Mouse (Mus musculus) embryonic facial prominence, embryonic 15.5 days (tissue): Measurements from ENCODE around the gene Dip2a. TPM values are rescaled to one million over a fixed set of nuclear protein-coding genes. Genes with fewer than 3 reads are reported as not detected.
A peak's percentile ranks its signal among the peaks of the same experiment; 100 is the strongest.

Source experiments
- ATAC-seq: fragments of 200-750 bp; cut with Nextera tagmentation; 2 replicates; pipeline ENCODE4 v1.8.0; 2017; ENCODE audit warnings: low read depth, moderate TSS enrichment; ENCODE audit not compliant: insufficient number of reproducible peaks, low FRiP score, low TSS enrichment
- H3K27ac ChIP-seq: fragments of 300-500 bp; sonication (generic); replicated peaks from 2 replicates; pipeline ENCODE4 v1.5.1; 2015; ENCODE audit warnings: mild to moderate bottlenecking, inconsistent platforms
- H3K27me3 ChIP-seq: fragments of 300-500 bp; sonication (generic); 2 replicates; pipeline ENCODE4 v1.6.1; 2015; ENCODE audit warnings: inconsistent platforms
- H3K36me3 ChIP-seq: fragments of 300-500 bp; sonication (generic); 2 replicates; pipeline ENCODE4 v1.6.1; 2015; ENCODE audit warnings: mild to moderate bottlenecking, inconsistent platforms
- H3K4me1 ChIP-seq: fragments of 300-500 bp; sonication (generic); 2 replicates; pipeline ENCODE4 v1.6.1; 2015; ENCODE audit warnings: inconsistent platforms
- H3K4me2 ChIP-seq: fragments of 300-500 bp; sonication (generic); replicated peaks from 2 replicates; pipeline ENCODE4 v1.6.1; 2015; ENCODE audit warnings: mild to moderate bottlenecking, inconsistent platforms
- H3K4me3 ChIP-seq: fragments of 300-500 bp; sonication (generic); replicated peaks from 2 replicates; pipeline ENCODE4 v1.5.1; 2015; ENCODE audit warnings: mild to moderate bottlenecking, inconsistent platforms
- H3K9ac ChIP-seq: fragments of 300-500 bp; sonication (generic); 2 replicates; pipeline ENCODE4 v1.6.1; 2015; ENCODE audit warnings: inconsistent platforms
- H3K9me3 ChIP-seq: fragments of 300-500 bp; sonication (generic); replicated peaks from 2 replicates; pipeline ENCODE4 v1.6.1; 2016; ENCODE audit warnings: inconsistent platforms
- WGBS: fragments of 180-500 bp; shearing (Covaris S2); methylation state at CpG from one replicate; pipeline ENCODE4 v1.1.7; 2015; 5-methylcytosine and 5-hydroxymethylcytosine counted together
- polyA plus RNA-seq: library from polyadenylated mRNA; unstranded; fragments of >200 nt; fragmentation: Nextera tagmentation; extraction: Ambion mirVana; gene quantifications from 2 replicates; pipeline ENCODE4 v1.2.1, GENCODE M21; 2015

The Dip2a gene
- polyA plus RNA-seq, 1 experiment from 2014 or later: 13.5 TPM

DNA sequence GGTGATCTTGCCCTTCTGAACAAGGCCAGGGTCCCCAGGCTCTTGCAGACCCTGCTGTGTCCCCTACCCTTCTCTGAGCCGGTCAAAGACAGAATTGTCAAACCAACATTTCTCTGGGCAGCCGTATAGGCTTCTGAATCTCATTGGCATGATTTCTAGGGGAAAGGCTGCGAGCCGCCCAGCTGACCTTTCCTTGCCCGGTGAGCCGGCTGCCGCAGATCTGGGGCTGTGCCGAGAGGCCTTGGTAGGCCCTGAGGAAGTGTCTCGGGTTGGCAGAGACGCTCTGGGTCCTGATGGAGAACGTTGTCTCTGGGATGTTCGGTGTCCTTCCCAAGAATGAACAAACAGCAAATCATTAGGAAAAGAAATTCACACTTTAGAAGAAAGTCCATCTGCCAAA, 8.9 kb upstream of the Dip2a start:
- WGBS: 96% methylated on average over 12 of the region's 12 CpGs
- H3K4me2 ChIP-seq: no peak overlapping the region
- no peaks in the 10 kb centered on the region for H3K9me3 ChIP-seq
- H3K4me3 ChIP-seq: no peak overlapping the region
- H3K4me1 ChIP-seq: no peaks in the 10 kb centered on the region
- no peak overlapping the region for H3K9ac ChIP-seq
- H3K36me3 ChIP-seq: peaks cover 74% of the 10 kb centered on the region
- no peaks in the 10 kb centered on the region for H3K27me3 ChIP-seq
- no peak for ATAC-seq
- H3K27ac ChIP-seq: no peak overlapping the region

DNA sequence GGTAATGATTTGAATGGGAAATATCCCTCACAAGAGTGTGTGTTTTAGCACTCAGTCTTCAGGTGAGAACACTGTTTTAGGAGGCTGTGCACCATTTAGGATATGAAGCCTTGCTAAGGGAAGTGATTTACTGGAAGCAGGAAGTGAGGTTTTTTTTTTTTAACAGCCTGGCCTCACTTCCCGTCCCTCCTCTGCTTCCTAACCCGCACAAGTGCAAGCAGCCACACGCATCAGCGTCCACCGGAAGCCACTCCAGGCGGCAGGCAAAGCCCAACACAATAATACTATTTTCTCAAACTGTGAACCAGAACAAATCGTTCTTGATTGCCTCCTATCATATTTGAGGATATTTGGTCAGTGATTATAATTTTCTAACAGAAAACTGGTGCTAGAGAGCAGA, 6.9 kb upstream of the Dip2a start:
- Histone ChIP-seq H3K36me3 (peaks cover 62% of the 10 kb centered on the region), H3K4me2 (no peak overlapping the region), H3K9ac (no peak overlapping the region), H3K27ac (no peak overlapping the region), H3K4me3 (no peak overlapping the region), H3K27me3 (no peaks in the 10 kb centered on the region), H3K4me1 (no peaks in the 10 kb centered on the region), H3K9me3 (no peaks in the 10 kb centered on the region)
- WGBS: 76% methylated on average over 7 of the region's 7 CpGs
- no peak for ATAC-seq

DNA sequence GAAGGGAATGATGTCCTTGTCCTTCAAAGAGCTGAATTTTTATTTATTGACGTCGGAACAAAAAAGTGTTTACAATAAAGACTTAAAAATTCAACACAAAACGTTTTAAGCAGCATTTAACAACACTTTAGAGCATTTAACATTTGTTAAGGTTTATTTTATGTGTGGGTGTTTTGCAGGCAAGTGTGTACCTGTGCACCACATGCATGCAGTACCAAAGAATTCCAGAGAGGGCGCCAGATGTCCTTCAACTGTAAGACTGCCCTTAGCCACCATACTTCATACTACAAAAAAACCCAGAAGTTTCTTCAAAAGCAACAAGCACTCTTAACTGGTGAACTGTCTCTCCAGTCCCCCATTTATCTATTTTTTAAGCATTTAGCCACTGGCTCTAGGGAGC, 1.5 kb upstream of the Dip2a start:
- no peak for ATAC-seq
- WGBS: 9% methylated on average over 4 of the region's 4 CpGs
- Histone ChIP-seq H3K4me3 (peak overlapping the region; percentile 89), H3K27ac (no peak overlapping the region), H3K27me3 (no peaks in the 10 kb centered on the region), H3K4me2 (peak overlapping the region; percentile 75), H3K9me3 (no peaks in the 10 kb centered on the region), H3K36me3 (peaks cover 13% of the 10 kb centered on the region; the same call in 1 of the 2 replicates), H3K9ac (no peak overlapping the region), H3K4me1 (peaks cover 25% of the 10 kb centered on the region)

DNA sequence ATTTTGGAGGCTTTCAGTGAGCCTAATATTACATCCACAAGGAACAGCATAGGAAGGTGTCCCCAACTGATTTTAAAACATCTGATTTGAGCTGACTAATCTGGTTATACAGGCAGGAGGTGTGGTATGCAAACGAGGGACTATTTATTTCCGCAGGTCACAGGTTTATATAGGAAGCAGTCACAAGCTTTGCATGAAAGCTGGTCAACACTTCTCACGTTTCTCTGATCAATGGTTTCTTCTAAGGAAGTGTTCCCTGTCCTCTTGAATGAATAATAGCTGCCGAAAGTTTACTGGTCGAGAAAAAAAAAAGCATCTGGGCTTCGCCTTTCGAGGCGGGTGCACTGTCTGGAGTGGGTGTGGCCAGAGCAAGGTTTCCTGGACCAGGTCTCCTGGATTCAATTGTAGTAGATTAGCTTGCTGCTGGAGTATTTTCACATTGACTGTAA, 976 bp upstream of the Dip2a start:
- WGBS: 10% methylated on average over 8 of the region's 8 CpGs
- Histone ChIP-seq H3K9ac (no peak overlapping the region), H3K4me2 (peak overlapping the region; percentile 75), H3K4me1 (peaks cover 25% of the 10 kb centered on the region), H3K9me3 (no peaks in the 10 kb centered on the region), H3K36me3 (peaks cover 9% of the 10 kb centered on the region; the same call in 1 of the 2 replicates), H3K4me3 (peak overlapping the region; percentile 89), H3K27ac (0 out of 2 replicates have a peak overlapping the region, but pooled peaks have one; percentile 36), H3K27me3 (no peaks in the 10 kb centered on the region)
- no peak for ATAC-seq

DNA sequence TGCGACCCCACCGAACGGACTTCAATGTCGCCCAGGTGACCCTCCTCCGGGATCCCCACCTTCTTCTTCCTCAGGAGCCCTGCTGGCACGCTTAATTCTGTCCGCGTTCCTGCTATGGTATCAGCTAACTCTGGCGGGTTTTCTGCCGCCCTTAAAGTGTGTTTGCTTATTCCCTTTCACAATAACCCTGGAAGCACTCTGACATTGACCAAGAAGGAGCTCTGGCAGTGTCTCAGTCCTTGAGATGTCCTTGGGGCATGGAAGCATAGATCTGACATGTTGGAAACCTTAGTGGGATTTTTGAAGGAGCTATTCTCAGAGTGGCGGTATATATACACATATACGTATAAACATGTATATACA, 430 bp upstream of the Dip2a start:
- peaks cover 25% of the 10 kb centered on the region for H3K4me1 ChIP-seq
- H3K9ac ChIP-seq: peak overlapping the region; percentile 42
- no peaks in the 10 kb centered on the region for H3K9me3 ChIP-seq
- WGBS: 3% methylated on average over 12 of the region's 12 CpGs
- H3K4me2 ChIP-seq: peak overlapping the region; percentile 75
- peak overlapping the region; percentile 89 for H3K4me3 ChIP-seq
- ATAC-seq: peak; percentile 12; the same call in 1 of the 2 replicates
- H3K27me3 ChIP-seq: no peaks in the 10 kb centered on the region
- 0 out of 2 replicates have a peak overlapping the region, but pooled peaks have one; percentile 36 for H3K27ac ChIP-seq
- H3K36me3 ChIP-seq: peaks cover 4% of the 10 kb centered on the region; the same call in 1 of the 2 replicates

DNA sequence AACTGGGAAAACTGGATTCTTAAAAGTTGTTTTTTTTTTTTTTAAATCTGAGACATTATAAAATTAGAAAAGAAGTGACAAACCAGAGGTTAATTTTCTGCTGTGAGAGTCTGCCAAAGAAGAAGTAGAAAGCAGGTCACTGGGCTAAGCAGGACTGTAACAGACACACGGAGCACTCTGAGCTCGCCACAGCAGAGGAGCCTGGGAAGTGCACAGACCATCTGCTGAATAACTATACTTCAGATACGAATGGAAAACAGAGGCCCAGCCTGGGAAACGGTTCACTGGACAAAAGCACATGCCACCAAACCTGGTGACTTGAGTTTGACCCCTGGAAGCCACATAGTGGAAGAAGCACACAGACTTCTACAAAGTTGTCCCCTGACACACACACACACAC, 10.7 kb downstream of the Dip2a start:
- no peak overlapping the region for H3K9ac ChIP-seq
- no peaks in the 10 kb centered on the region for H3K27me3 ChIP-seq
- no peak overlapping the region for H3K4me2 ChIP-seq
- WGBS: 35% methylated on average over 4 of the region's 4 CpGs
- H3K27ac ChIP-seq: no peak overlapping the region
- 0 out of 2 replicates have a peak, but pooled peaks cover 4% of the 10 kb centered on the region for H3K36me3 ChIP-seq
- ATAC-seq: no peak
- no peak overlapping the region for H3K4me3 ChIP-seq
- no peaks in the 10 kb centered on the region for H3K9me3 ChIP-seq
- peaks cover 7% of the 10 kb centered on the region; the same call in 1 of the 2 replicates for H3K4me1 ChIP-seq

DNA sequence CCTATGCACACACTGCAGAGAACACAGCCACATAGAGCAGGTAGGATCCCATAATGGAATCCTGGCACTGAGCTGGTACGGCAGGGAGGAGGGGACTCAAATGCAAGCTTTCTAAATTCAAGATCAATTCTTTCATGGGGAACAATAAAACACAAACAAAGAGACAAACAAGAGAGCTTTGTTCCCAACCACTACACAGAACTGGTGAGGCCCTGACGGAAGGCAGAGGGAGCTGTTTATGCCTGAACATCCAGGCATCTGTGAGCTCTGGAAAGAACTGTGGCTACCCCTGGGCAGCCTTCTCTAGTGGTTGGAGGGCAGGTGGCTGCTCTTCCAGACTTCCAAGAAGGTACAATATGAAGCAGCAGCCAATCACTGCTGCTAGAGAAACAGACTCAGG, 13.1 kb downstream of the Dip2a start:
- ATAC-seq: no peak
- H3K36me3 ChIP-seq: no peaks in the 10 kb centered on the region
- H3K4me2 ChIP-seq: no peak overlapping the region
- H3K27ac ChIP-seq: no peak overlapping the region
- 73% methylated on average over 2 of the region's 2 CpGs for WGBS
- no peaks in the 10 kb centered on the region for H3K27me3 ChIP-seq
- no peak overlapping the region for H3K4me3 ChIP-seq
- no peak overlapping the region for H3K9ac ChIP-seq
- H3K4me1 ChIP-seq: peaks cover 11% of the 10 kb centered on the region
- no peaks in the 10 kb centered on the region for H3K9me3 ChIP-seq

DNA sequence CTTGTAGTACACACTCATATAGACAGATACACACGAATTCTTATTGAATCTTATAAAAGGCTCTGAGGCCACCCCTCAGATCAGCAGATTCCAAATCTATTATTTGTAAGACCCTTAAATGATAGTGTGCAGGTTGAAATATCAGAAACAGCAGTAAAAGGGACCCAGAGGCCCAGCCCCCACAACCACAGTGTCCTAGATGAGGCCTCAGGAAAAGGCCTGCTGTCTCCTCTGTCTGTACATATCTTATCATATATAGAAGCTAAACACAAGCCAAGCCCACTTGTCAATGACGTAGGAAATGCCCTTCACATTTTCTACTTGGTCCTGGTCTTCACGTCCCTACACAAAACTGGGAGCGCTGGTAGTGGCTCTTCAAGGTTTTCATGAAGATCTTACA, 16.0 kb downstream of the Dip2a start:
- Histone ChIP-seq H3K9me3 (no peaks in the 10 kb centered on the region), H3K4me3 (no peak overlapping the region), H3K4me2 (no peak overlapping the region), H3K27me3 (no peaks in the 10 kb centered on the region), H3K4me1 (peaks cover 5% of the 10 kb centered on the region; the same call in 1 of the 2 replicates), H3K36me3 (peaks cover 8% of the 10 kb centered on the region; the same call in 1 of the 2 replicates), H3K9ac (no peak overlapping the region), H3K27ac (no peak overlapping the region; the same call in 1 of the 2 replicates)
- WGBS: 77% methylated on average over 4 of the region's 4 CpGs
- ATAC-seq: no peak

DNA sequence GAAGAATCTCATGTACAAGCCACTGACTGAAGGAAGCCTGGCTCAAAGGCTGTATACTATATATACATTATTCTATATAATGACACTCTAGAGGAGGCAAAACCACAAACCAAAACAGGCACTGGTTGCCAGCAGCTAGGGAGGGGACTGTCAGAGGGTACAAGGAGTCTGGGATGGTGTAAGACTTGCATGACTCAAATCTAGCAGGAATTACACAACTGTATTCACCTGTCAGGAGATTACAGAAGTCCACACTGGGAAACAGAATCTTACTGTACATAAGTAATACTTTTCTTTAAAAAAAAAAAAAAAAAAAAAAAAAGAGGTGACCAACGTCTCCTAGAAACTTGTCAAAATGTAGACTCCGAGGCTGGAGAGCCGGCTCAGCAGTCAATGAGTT, 16.5 kb downstream of the Dip2a start:
- H3K4me3 ChIP-seq: no peak overlapping the region
- H3K9me3 ChIP-seq: no peaks in the 10 kb centered on the region
- peaks cover 8% of the 10 kb centered on the region; the same call in 1 of the 2 replicates for H3K36me3 ChIP-seq
- no peak overlapping the region; the same call in 1 of the 2 replicates for H3K27ac ChIP-seq
- no peaks in the 10 kb centered on the region for H3K27me3 ChIP-seq
- peaks cover 5% of the 10 kb centered on the region; the same call in 1 of the 2 replicates for H3K4me1 ChIP-seq
- no peak overlapping the region for H3K4me2 ChIP-seq
- H3K9ac ChIP-seq: no peak overlapping the region
- peak; percentile 47; the same call in 1 of the 2 replicates for ATAC-seq
- WGBS: 72% methylated on average over 3 of the region's 3 CpGs

DNA sequence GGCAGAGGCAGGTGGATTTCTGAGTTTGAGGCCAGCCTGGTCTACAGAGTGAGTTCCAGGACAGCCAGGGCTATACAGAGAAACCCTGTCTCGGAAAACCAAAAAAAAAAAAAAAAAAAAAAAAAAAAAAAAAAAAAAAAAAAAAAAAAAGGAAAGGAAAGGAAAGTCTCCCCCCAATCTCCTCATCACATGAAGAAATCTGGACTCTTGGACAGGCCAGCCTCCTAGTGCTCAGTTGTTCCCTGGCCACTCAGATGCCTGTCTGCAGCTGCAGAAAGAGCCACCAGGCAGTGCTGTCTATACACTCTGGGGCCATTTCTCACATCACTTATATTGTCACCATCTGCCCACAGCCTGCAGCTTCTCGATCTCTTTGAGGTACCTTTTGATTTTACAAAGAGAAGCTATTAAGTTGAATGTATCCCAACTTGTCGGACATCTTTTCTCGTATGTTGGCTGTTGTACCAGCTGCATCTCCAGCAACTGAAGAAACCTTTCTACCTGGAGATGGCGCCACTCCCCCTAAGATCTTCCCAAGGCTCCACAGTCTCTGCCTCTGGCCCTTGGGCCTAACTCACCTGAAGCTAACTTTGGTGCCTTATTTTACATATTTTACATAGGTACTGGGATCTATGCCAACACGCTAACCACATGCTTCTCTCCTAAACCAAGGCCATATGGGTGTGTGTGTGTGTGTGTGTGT, 18.6 kb downstream of the Dip2a start:
- H3K4me3 ChIP-seq: no peak overlapping the region
- ATAC-seq: no peak
- H3K9ac ChIP-seq: no peak overlapping the region
- H3K9me3 ChIP-seq: no peaks in the 10 kb centered on the region
- H3K4me1 ChIP-seq: peaks cover 5% of the 10 kb centered on the region; the same call in 1 of the 2 replicates
- H3K27me3 ChIP-seq: no peaks in the 10 kb centered on the region
- H3K36me3 ChIP-seq: peaks cover 8% of the 10 kb centered on the region; the same call in 1 of the 2 replicates
- 72% methylated on average over 6 of the region's 6 CpGs for WGBS
- no peak overlapping the region for H3K4me2 ChIP-seq
- no peak overlapping the region for H3K27ac ChIP-seq

DNA sequence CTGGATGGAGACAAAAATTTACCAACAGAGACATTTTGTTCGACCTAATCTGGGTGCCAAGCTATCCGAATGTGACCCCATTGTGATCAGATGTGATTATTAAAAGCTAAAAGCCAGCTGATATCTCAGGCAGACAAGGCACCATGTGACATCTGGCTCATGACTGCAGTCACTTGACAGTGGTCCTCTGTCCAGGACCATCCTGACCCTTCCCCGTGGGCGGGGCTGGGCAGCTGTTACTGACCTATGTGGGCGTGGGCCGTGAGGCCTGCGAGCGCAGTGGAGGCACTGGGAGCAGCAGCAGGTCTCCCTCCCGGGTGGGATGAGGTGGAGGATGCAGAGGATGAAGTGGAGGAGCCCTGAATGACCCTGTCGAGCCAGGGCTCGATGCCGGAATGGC, 27.5 kb downstream of the Dip2a start:
- no peak overlapping the region for H3K4me2 ChIP-seq
- H3K27ac ChIP-seq: no peak overlapping the region
- peaks cover 6% of the 10 kb centered on the region; the same call in 1 of the 2 replicates for H3K4me1 ChIP-seq
- H3K9ac ChIP-seq: no peak overlapping the region
- no peaks in the 10 kb centered on the region for H3K27me3 ChIP-seq
- H3K36me3 ChIP-seq: peaks cover 31% of the 10 kb centered on the region
- 84% methylated on average over 12 of the region's 12 CpGs for WGBS
- no peak overlapping the region for H3K4me3 ChIP-seq
- no peak for ATAC-seq
- H3K9me3 ChIP-seq: no peaks in the 10 kb centered on the region
